Mouse (Mus musculus) G1E (cell line): Measurements from ENCODE around the gene Phrf1.

ENCODE experiments used
- CTCF ChIP-seq: IDR thresholded peaks from 2 replicates; pipeline ENCODE4 v1.5.1; 2012; ENCODE audit warnings: low read depth, low read length, inconsistent platforms, mixed read lengths
- GATA2 ChIP-seq: IDR thresholded peaks from 2 replicates; pipeline ENCODE4 v1.6.1; 2012; ENCODE audit warnings: low read depth, low read length, inconsistent platforms, borderline replicate concordance
- TAL1 ChIP-seq: conservative IDR thresholded peaks from 2 replicates; pipeline ENCODE4 v1.6.1; 2012; ENCODE audit warnings: low read depth, low read length, inconsistent platforms, mixed read lengths

DNA sequence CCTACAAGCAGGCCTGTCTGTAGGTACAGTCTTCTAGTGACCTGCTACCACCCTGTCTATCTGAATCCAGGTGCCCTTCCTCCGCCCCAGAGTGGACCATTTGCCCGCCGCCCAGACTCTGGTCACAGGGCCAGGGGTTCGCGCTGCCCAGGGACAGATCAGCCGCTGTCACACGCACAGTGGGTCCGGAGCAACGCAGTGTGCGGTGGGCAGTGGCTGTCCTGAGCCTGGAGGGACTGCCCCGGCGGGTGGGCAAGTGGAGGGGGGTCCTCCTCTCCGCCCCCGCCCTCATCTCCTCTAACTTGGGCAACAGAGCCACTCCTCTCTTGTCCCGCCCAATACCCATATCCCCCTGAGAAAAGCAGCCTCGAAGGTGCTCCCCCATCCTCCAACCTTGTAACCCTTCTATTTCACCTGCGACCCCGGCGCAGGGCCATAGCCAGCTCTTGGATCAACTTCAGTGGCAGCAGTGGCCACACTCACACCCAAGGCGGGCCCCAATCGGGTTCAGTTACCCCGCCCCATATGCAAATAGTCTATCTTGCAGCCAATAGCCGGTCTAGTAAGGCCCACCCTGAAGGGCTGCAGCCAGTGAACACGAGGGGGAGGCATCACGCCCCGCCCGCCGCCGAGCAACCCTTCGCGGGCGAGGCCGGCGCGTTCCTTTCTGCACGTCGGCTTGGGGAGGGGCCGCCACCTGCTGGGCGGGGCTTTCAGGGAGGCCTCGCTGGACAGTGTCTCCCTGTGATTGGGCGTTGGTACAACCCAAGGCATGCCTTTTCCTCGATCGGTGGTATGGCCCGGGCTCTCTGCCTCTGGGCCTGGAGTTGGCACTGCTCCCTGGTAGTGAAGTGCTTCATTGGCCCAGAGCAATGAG, 7.1 kb upstream of the Phrf1 start:
- TF ChIP-seq CTCF (no peak), GATA2 (no peak), TAL1 (no peak)
